Mouse (Mus musculus) embryonic fibroblast, embryonic 13.5 days (primary cell): Measurements from ENCODE around the gene Vps36.

Experiments
- CTCF ChIP-seq: IDR thresholded peaks from 2 replicates; pipeline ENCODE4 v1.5.1; 2011; ENCODE audit warnings: mild to moderate bottlenecking, control low read depth, low read length, moderate library complexity, borderline replicate concordance; ENCODE audit not compliant: insufficient read depth
- POLR2A ChIP-seq: IDR thresholded peaks from 2 replicates; pipeline ENCODE4 v1.6.1; 2011; ENCODE audit warnings: low read depth, mild to moderate bottlenecking, control low read depth, low read length, moderate library complexity

DNA sequence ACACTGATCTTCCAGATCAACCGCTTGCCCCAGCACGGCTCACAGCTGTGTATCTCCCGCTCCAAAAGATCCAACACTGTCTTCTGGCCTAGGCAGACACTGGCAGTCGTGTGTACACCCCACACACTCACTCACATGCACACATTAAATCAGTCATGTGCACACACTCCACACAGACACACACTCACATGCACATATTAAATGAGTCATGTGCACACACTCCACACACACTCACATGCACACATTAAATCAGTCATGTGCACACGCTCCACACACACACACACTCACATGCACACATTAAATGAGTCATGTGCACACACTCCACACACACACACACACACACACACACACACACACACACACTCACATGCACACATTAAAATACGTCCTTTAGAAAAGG, 5.3 kb downstream of the Vps36 start:
- TF ChIP-seq CTCF (no peak), POLR2A (no peak)
